Mouse (Mus musculus) forebrain, postnatal 0 days (tissue): ENCODE measurements around the gene Mfap2. TPM values are rescaled to one million over a fixed set of nuclear protein-coding genes. Genes with fewer than 3 reads are reported as not detected.
A peak's percentile ranks its signal among the peaks of the same experiment; 100 is the strongest.

Source experiments
- ATAC-seq: fragments of 200-750 bp; cut with Nextera tagmentation; 2 replicates; pipeline ENCODE4 v1.8.0; 2017; ENCODE audit warnings: mild to moderate bottlenecking, moderate library complexity
- DNase-seq: peaks from one replicate; pipeline ENCODE4 v3.0.0-alpha.2; 2015
- H3K27ac ChIP-seq: fragments of 300-500 bp; sonication (generic); 2 replicates; pipeline ENCODE4 v1.5.1; 2014; ENCODE audit warnings: low read depth, mild to moderate bottlenecking, antibody characterized with exemption, low read length, moderate library complexity, mixed read lengths
- H3K27me3 ChIP-seq: fragments of 300-500 bp; sonication (generic); 2 replicates; pipeline ENCODE4 v1.6.1; 2014; ENCODE audit warnings: mild to moderate bottlenecking, low read length, mixed read lengths; ENCODE audit not compliant: insufficient read depth
- H3K36me3 ChIP-seq: fragments of 300-500 bp; sonication (generic); 2 replicates; pipeline ENCODE4 v1.6.1; 2014; ENCODE audit warnings: mild to moderate bottlenecking, moderate library complexity; ENCODE audit not compliant: insufficient read depth
- H3K4me1 ChIP-seq: fragments of 300-500 bp; sonication (generic); 2 replicates; pipeline ENCODE4 v1.6.1; 2014; ENCODE audit warnings: antibody characterized with exemption; ENCODE audit not compliant: insufficient read depth
- H3K4me2 ChIP-seq: fragments of 300-500 bp; sonication (generic); 2 replicates; pipeline ENCODE4 v1.6.1; 2014; ENCODE audit warnings: low read depth, mild to moderate bottlenecking, moderate library complexity
- H3K4me3 ChIP-seq: fragments of 300-500 bp; sonication (generic); 2 replicates; pipeline ENCODE4 v1.5.1; 2014; ENCODE audit warnings: low read depth, low read length, mixed read lengths
- H3K9ac ChIP-seq: fragments of 300-500 bp; sonication (generic); 2 replicates; pipeline ENCODE4 v1.6.1; 2014; ENCODE audit warnings: mild to moderate bottlenecking
- H3K9me3 ChIP-seq: fragments of 300-500 bp; sonication (generic); 2 replicates; pipeline ENCODE4 v1.6.1; 2016; ENCODE audit warnings: low read length
- CTCF ChIP-seq: sonication (generic); IDR thresholded peaks from 2 replicates; pipeline ENCODE4 v1.5.1; 2016; ENCODE audit warnings: antibody characterized with exemption, control low read depth, low read depth
- WGBS: fragments of 180-500 bp; shearing (Covaris S2); extraction: QIAGEN DNeasy Blood & Tissue Kit; methylation state at CpG from one replicate; pipeline ENCODE4 v1.1.7; 2014; 5-methylcytosine and 5-hydroxymethylcytosine counted together
- polyA plus RNA-seq: library from polyadenylated mRNA; unstranded; fragments of >200 nt; fragmentation: Nextera tagmentation; extraction: Ambion mirVana; gene quantifications from 2 replicates; pipeline ENCODE4 v1.2.1, GENCODE M21; 2015
- total RNA-seq: library from RNA; depleted of rRNA; stranded (reverse); fragments of >200 nt; gene quantifications from 2 replicates; pipeline ENCODE4 v1.2.3, GENCODE M21; 2014

Gene Mfap2
- total and polyA plus RNA-seq, 2 experiments from 2014 or later: 25.1 to 124 TPM

GRCm38 (mm10) chr4:141008028-141008427, 2.2 kb upstream of the Mfap2 start:
- ATAC-seq: no peak
- no peak for DNase-seq
- Histone ChIP-seq H3K9ac (no peak overlapping the region), H3K4me3 (no peak overlapping the region), H3K9me3 (no peaks in the 10 kb centered on the region), H3K27ac (no peak overlapping the region), H3K27me3 (no peaks in the 10 kb centered on the region), H3K4me1 (peaks cover 19% of the 10 kb centered on the region), H3K36me3 (peaks cover 59% of the 10 kb centered on the region), H3K4me2 (no peak overlapping the region)
- 67% methylated on average over 8 of the region's 8 CpGs for whole genome bisulfite sequencing
- TF ChIP-seq CTCF: no peak

DNA sequence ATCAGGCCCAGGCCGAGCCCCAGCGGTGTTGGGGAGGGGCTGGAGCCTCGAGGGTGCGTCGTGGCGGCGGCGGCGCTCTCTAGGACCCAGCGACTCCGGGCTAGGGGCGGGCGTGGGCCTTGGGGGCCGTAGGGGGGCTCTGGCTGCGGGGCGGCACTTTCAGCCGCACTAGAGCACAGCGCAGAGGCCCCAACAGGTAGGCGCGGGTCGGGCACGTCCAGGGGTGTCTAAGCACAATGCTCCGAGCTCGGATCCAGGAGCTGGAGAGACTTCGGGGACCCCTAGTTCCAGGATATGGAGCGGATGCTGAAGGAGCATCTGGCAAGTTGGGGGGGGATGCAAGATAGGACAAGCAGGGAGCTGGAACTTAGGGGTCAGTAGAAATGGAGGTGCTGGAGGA, 308 bp downstream of the Mfap2 start:
- WGBS: 0% methylated on average over 26 of the region's 26 CpGs
- peak overlapping the region; percentile 73 for H3K27ac ChIP-seq
- peak overlapping the region; percentile 68 for H3K4me3 ChIP-seq
- ATAC-seq (peak; percentile 90), DNase-seq (peak; percentile 80)
- H3K4me2 ChIP-seq: peak overlapping the region; percentile 79
- H3K4me1 ChIP-seq: peaks cover 19% of the 10 kb centered on the region
- peaks cover 58% of the 10 kb centered on the region for H3K36me3 ChIP-seq
- H3K27me3 ChIP-seq: no peaks in the 10 kb centered on the region
- H3K9ac ChIP-seq: peak overlapping the region; percentile 77
- TF ChIP-seq CTCF: peak; percentile 1; the same call in 1 of the 2 replicates
- H3K9me3 ChIP-seq: no peaks in the 10 kb centered on the region

DNA sequence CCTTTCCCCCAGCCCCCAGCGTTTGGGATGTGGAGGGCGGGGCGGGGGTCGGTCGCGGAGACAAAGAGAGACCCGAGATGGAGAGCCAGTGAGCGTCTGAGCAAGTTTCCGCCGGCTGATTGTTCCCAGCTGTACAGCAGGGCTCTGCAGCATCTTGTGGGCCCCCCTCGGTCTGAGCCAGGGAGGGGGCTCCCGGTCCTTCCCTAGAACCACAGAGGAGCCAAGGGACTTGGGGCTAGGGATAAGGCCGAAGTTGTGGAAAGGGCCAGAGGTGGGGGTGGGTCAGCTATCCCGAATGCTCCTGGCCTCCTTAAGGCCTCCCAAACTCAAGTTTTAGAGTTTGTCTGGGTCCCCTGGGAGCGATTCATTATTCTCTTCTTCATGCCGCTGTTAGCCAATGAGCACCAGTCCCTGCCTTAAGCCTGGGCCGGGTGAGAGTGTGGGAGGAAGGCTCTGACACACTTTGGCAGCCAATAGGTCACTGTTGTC, 767 bp downstream of the Mfap2 start:
- no peaks in the 10 kb centered on the region for H3K27me3 ChIP-seq
- peaks cover 58% of the 10 kb centered on the region for H3K36me3 ChIP-seq
- peaks cover 19% of the 10 kb centered on the region for H3K4me1 ChIP-seq
- H3K9ac ChIP-seq: peak overlapping the region; percentile 77
- peak; percentile 55 for DNase-seq
- 11% methylated on average over 17 of the region's 17 CpGs for WGBS
- peak overlapping the region; percentile 68 for H3K4me3 ChIP-seq
- H3K9me3 ChIP-seq: no peaks in the 10 kb centered on the region
- peak overlapping the region; percentile 79 for H3K4me2 ChIP-seq
- TF ChIP-seq CTCF: no peak
- H3K27ac ChIP-seq: peak overlapping the region; percentile 73
- peak; percentile 60 for ATAC-seq

DNA sequence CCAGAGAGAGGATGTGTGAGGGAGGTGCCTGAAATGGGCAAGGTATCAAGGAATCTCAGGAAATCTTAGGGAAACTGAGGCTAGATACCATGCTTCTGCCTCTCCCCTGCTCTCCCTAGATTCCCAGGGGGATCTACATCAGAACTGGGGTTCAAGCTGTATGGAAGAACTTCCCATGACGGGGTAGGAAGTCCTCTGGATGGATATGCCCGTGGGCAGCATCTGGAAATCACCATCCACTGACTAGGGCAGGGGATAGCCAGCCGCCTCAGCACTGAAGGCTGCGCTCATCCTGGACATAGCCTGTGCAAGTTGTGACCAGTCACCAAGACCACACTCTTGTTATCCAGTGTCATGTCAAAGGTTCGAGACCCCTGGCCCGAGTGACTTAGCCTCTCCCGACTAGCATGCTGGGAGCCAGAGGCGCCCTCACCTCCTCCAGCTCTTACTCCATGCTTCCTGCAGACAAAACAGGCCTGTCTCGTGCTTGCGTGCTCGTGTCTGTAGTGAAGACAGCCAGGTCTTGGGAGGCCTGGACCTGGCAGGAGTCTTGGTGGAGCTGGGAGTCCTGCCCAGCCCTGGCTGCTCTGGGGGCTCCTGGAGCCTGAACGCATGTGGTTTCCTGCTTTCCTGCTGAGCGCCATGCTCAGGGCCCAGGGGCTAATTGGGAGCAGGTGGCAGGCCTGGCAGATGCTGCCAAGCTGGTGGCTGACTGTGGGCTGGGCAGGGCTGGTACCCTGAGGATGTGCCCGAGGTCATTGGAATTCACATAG, 1.5 kb downstream of the Mfap2 start:
- Histone ChIP-seq H3K9me3 (no peaks in the 10 kb centered on the region), H3K36me3 (peaks cover 54% of the 10 kb centered on the region), H3K27ac (peak overlapping the region; percentile 73), H3K4me1 (peaks cover 19% of the 10 kb centered on the region), H3K9ac (peak overlapping the region; percentile 77), H3K4me2 (peak overlapping the region; percentile 79), H3K27me3 (no peaks in the 10 kb centered on the region), H3K4me3 (peak overlapping the region; percentile 68)
- WGBS: 26% methylated on average over 14 of the region's 14 CpGs
- ATAC-seq (peak; percentile 26), DNase-seq (peak; percentile 54)
- no peak for TF ChIP-seq CTCF

DNA sequence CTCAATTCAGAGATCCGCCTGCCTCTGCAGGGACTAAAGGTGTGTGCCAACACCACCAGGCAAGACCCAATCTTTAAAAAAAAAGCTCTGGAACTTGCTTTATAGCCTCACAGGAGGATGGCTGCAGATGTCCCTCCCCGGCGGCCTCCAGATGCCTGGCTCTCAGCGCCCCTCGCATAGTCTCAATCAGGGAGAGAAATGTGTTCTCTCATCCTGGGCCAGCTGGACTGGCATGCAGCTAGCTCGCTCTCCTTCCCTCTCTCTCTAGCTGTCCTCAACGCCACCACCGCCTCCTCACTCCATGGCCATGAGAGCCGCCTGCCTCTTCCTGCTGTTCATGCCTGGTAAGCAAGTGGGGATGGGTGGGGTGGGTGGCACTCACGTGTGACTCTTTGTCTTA, 2.3 kb downstream of the Mfap2 start:
- H3K9ac ChIP-seq: peak overlapping the region; percentile 77; the same call in 1 of the 2 replicates
- DNase-seq: no peak

DNA sequence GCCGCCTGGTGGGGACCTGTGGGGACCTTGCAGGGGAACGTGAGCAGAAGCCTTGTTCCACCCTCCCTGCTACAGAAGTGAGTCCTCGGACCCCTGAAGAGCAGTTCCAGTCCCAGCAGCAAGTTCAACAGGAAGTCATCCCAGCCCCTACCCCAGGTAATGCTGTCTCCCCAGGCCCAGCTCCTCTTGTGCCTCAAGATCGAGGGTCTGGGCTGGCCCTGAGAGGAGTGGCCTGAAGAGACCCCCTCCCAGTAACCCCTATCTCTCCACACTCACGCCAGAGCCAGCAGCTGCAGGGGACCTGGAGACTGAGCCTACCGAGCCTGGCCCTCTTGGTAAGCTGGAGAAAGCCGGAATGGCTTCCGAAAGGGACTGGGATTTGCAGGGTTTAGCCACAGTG, 3.9 kb downstream of the Mfap2 start:
- no peak for TF ChIP-seq CTCF
- DNase-seq: no peak
- no peak overlapping the region for H3K4me2 ChIP-seq

More for the DNA sequence above, 2.3 kb downstream of the Mfap2 start:
- TF ChIP-seq CTCF: no peak
- no peaks in the 10 kb centered on the region for H3K27me3 ChIP-seq
- H3K4me1 ChIP-seq: peaks cover 19% of the 10 kb centered on the region
- peak overlapping the region; percentile 79; the same call in 1 of the 2 replicates for H3K4me2 ChIP-seq
- no peak overlapping the region for H3K4me3 ChIP-seq
- ATAC-seq: no peak
- 46% methylated on average over 10 of the region's 10 CpGs for WGBS
- peak overlapping the region; percentile 73; the same call in 1 of the 2 replicates for H3K27ac ChIP-seq
- H3K9me3 ChIP-seq: no peaks in the 10 kb centered on the region
- H3K36me3 ChIP-seq: peaks cover 49% of the 10 kb centered on the region

DNA sequence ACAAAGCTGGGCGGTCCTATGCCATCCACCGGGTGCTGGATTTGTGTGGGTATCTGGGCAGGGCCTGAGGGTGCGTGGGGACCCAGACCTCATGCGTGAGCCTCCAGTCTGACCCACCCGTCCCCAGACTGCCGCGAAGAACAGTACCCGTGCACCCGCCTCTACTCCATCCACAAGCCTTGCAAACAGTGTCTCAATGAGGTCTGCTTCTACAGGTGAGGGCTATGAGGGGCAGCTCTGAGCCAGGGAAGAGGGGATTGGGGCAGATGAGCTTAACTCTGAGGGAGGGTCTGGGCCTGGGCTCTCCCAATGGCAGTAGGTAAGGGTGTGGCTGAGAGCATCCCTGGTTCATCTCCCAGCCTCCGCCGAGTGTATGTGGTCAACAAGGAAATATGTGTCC, 4.6 kb downstream of the Mfap2 start:
- H3K36me3 ChIP-seq: peaks cover 39% of the 10 kb centered on the region
- 89% methylated on average over 11 of the region's 11 CpGs for WGBS
- no peak for ATAC-seq

More for the DNA sequence above, 3.9 kb downstream of the Mfap2 start:
- Histone ChIP-seq H3K9me3 (no peaks in the 10 kb centered on the region), H3K36me3 (peaks cover 39% of the 10 kb centered on the region), H3K9ac (no peak overlapping the region), H3K4me1 (peaks cover 19% of the 10 kb centered on the region), H3K27ac (no peak overlapping the region), H3K4me3 (no peak overlapping the region), H3K27me3 (no peaks in the 10 kb centered on the region)
- 67% methylated on average over 8 of the region's 8 CpGs for WGBS
- no peak for ATAC-seq

More for the DNA sequence above, 4.6 kb downstream of the Mfap2 start:
- H3K9ac ChIP-seq: no peak overlapping the region
- DNase-seq: no peak
- no peak overlapping the region for H3K4me2 ChIP-seq
- H3K4me3 ChIP-seq: no peak overlapping the region
- H3K4me1 ChIP-seq: peaks cover 19% of the 10 kb centered on the region
- TF ChIP-seq CTCF: no peak
- no peak overlapping the region for H3K27ac ChIP-seq
- H3K9me3 ChIP-seq: no peaks in the 10 kb centered on the region
- no peaks in the 10 kb centered on the region for H3K27me3 ChIP-seq
